Mouse (Mus musculus): ENCODE results near the gene A630076J17Rik.

A630076J17Rik gene

GRCm38 (mm10) chr3:107230527-107230926 is at the start of gene A630076J17Rik:
Gene A630076J17Rik, plus strand, starts transcription at chr3:107230614.
- DNase-seq (ENCODE audit: low read depth, low spot score): no peak

GRCm38 (mm10) chr3:107180860-107181259 is 49.6 kb upstream of the A630076J17Rik start:
- DNase-seq (ENCODE audit: low read depth, low spot score): no peak

DNA sequence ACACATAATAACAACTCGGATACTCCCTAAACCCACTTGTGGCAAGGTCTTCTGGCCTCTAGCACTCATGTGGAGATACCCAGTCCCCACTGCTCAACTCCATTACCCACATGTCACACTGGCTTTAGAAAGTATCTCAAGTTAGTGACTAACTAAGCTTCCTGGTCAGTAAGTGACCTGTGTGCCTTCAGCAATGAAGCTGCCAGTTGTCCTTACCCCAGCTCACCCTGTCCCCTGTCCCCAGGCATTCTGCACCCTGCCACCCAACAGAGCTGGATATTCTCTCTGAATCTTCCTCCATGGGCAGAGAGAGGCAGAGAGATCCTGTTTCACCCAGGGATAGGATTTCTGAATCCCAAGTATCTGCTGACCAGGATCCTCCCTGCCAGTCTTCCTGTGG is 47.7 kb upstream of the A630076J17Rik start, which contains the start of gene Kcna10:
Gene Kcna10 (plus strand): TSS at position 301 of the 400 bp plus-strand sequence.
- DNase-seq (ENCODE audit: low read depth, low spot score): no peak

DNA sequence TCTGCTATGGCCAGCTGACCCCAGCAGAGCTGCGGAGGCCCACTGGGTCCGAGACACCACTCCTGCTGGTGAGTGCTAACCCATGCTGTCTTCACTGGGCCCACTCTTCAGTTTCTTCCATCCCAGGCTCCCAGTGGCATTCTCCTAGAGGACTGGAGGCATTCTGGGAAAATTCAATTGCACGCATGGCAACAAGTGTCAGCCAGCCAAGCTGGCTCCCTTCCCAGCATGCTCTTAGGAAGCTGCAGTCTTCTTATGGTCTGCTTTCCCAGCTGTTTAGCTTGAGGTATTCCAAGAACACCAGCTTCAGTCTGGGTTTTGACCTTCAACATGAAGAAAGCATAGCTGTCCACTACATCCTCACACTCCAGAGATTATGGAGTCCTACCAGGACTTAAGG is 47.2 kb upstream of the A630076J17Rik start:
- no peak for DNase-seq (ENCODE audit: low read depth, low spot score)

DNA sequence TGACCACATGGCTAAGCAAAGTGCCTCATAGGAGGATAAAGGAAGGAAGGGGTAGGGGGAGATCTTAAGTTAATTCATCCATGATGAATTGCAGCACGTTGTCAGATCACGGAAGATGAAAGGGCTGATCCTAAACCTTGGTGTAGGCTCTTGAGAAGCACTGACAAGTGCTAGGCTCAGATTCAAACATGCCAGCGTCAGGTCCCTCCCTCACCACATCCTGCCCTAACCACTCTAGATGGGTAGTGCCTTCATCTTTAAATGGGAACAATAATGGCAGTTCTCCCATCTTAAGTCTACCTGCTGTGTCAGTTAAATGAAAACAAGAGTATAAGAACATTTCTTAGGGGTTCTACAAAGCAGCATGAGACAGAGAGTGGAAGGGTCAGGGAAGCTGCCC is 44.8 kb upstream of the A630076J17Rik start:
- DNase-seq (ENCODE audit: low read depth, low spot score): no peak

DNA sequence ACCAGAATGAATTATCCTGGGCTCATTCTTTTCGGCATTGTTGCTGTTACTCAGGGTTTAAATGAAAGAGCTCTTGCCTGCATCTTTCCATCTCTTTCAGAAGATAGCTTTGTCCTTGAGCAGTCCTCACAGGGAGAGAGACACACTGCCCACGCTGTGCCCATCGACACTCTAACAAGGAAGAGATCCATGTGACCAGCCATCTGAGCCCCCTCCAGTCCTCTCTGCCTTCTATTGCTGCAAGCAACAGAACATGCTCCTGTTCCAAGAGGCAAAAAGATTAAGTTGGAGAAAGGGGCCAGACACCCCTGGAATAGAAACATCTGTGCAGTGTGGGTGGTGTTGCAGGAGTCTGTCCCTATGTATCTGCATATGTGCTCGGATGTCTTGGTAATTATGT is 43.4 kb upstream of the A630076J17Rik start:
- peak; percentile 31 for DNase-seq (ENCODE audit: low read depth, low spot score)

DNA sequence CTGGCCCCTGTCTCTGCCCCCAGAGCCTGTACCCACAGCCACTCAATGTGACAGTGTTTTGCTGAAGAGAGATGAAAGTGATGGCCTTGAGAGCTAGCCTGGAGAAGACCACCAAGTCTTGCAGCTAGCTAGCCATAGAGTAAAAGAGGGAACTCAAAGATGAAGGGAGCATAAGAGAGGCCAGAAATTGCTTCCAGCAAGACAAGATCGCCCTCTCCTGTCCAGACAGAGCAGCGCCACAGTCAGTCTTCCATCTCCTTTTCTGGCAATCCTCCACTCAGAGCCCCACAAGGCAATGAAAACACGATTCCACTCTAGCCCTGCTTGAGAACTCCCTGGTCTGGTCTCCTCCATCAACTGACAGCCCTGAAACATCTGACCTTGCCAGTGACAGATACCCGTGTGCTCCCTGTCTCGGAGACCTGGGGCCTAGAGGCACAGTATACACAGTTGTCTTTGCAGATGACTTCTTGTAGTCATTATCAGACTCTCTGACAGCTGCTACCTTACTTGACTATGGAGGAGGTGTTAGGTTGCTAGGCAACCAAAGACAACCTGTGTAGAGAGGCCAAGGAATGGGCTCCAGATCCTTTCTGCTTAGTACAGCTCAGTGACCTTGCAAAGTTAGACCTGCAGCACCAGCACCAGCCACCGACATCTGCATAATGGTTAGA is 42.1 kb upstream of the A630076J17Rik start:
- peak; percentile 54 for DNase-seq (ENCODE audit: low read depth, low spot score)

DNA sequence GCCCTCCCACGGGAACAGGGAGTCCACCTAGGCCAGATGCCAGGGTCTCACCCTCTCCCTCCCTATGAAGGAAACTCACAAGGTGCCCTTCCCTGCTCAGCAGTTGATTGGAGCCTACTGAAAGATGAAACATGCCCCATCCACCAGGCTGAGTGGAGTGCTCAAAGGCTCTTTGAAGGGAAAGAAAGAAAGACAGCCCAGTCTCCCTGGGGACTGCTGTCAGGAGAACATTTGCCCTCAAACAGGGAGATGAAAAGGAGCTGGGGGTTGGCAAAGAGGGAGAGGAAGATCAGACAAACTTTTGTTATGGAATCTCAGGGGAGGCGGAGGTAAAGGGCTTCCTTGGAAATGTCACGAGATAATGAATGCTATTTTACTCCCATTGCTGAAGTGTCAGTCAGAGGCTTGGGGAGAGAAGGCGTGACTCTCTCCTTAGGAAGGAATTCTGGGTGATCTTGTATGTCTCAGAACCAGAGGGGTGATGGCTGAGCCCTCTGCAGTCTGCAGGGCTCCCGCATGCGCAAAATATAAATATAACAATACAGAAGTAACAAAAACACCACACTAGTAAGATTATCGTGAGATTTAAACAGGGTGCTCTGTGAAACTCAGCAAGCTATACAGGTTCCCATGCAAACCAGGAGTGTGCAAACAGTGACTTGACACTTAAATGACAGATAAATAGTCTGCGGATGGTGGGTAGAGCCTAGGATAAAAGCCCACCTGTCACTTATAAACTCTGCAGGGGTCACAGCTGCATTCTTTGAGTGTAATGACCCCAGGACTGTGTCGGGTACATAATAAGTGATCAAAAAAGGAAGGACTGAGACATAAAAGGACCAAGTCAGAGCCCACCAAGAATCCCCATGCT is 28.9 kb upstream of the A630076J17Rik start:
- DNase-seq (ENCODE audit: low read depth, low spot score): no peak

GRCm38 (mm10) chr3:107204413-107204812 is 26.0 kb upstream of the A630076J17Rik start:
- DNase-seq (ENCODE audit: low read depth, low spot score): no peak

DNA sequence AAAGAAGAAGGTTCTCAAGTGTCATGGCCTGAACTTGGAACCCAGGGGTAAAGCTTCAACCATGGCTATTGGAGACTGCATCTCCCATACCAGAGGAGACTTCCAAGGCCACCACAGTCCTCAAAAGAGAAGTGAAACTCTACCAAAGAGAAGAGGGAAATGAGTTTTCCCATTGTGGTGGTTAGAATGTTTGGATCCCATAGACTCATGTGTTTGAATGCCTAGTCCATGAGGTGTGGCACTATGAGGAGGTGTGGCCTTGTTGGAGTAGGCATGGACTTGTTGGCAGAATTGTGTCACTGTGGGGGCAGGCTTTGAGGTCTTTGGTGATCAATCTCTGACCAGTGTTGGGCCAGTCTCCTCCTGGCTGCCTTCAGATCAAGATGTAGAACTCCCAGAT is 25.2 kb upstream of the A630076J17Rik start:
- DNase-seq (ENCODE audit: low read depth, low spot score): no peak

DNA sequence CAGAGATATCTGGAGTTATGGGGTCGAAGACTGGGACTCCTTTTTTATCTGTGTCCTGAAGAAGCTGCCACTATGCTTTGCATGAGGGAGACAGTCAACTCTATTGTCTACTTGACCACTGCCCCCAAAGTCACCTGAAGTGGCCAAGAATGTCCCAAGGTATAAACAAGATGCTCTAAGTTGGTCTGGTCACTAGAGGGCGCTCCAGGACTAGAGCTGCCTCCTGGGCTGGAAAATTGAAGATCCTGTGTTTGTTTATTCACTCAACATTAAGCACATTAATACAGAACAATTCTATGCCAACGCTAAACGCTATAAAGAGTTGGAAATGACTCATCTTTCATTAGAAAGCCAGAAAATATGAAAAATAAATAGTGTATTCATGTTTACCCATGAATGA is 24.4 kb upstream of the A630076J17Rik start:
- DNase-seq (ENCODE audit: low read depth, low spot score): no peak

GRCm38 (mm10) chr3:107206490-107207150 is 23.8 kb upstream of the A630076J17Rik start:
- no peak for DNase-seq (ENCODE audit: low read depth, low spot score)

DNA sequence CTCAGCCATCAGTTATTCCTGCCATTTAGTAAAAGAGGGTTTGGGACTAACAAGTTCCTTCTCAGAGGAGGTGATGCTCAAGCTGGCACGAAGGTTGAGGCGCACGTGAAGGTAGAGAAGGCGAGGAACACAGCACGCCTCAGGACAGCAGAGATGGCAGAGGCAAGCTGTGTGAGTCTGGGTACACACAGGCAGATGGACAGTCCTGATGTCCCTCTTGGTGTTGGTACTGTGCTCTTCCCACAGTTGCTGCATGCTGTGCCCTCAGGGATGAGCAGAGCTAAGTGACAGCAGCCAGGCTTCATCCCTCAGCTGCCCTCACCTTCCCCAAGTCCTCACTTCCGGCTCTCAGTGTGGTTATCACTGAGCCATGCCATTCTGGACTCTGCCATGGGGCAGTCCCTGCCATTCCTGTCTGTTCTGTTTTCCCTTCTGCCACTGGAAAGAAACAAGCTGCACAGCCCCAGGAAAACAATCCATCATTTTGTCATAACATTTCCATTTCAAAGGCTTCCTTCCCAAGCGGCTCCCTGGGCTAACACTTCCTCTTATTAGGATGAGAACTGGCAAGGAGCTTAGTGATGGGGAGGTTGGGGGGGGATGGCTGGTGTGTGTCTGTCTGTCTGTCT is 22.7 kb upstream of the A630076J17Rik start:
- no peak for DNase-seq (ENCODE audit: low read depth, low spot score)

GRCm38 (mm10) chr3:107214606-107215005 is 15.8 kb upstream of the A630076J17Rik start:
- DNase-seq (ENCODE audit: low read depth, low spot score): no peak

DNA sequence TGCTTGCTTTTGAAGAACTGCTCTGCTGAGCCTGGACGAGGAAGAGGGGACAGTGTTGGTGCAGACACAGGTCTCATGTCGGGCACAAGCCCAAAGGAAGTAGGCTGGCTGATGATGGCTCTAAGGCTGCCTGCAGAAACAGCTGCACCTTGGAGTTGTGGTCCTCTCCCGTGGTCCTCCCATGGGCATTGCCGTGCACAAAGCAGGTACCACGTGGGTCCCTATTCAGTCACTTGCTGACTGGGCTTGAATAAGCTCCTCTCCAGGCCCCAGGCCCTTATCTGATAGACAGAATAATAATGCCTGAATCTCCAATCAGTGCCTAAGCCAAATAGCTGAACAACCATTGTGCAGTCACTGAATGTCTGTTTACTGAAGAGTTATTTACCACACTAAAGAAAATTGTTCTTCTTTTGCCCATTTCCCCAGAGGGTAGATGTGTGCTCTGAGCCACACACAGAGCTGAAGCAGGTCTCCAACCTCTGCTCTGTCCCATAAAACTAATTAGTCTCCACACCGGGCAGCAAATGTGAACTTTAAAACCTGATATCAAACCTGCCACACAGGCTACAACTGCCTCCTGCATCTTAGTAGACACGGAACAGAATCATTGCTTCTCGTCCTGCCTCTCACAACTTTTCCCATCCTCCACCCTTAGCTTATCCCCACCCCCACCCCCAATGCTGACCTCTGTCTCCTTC is 13.9 kb upstream of the A630076J17Rik start:
- DNase-seq (ENCODE audit: low read depth, low spot score): no peak

DNA sequence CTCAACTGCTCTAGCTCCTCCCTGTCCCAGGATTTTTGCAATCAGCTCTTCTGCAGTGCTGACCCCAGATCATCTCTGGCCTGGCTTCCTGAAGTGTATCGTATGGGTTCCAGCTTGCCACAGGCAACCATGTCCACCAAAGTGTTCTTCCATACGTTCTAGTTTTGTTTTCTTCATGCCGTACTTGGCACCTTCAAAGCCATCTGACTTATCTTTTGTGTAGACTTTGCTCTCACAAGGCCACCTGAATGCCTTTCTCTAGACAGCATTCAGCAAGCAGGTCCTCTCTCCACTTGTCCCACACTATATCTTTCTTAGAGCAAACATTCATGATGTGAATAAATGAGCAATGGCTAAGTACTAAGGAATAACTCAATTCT is 13.3 kb upstream of the A630076J17Rik start:
- DNase-seq (ENCODE audit: low read depth, low spot score): no peak

- DNase-seq (ENCODE audit: low read depth, low spot score): no peak
These were observed 11.8 kb upstream of the A630076J17Rik start for GRCm38 (mm10) chr3:107218572-107218971.

GRCm38 (mm10) chr3:107221608-107222007 is 8.8 kb upstream of the A630076J17Rik start, which contains the start of gene Cym:
Gene Cym, minus strand, starts transcription at chr3:107221732.
- DNase-seq (ENCODE audit: low read depth, low spot score): no peak

GRCm38 (mm10) chr3:107223230-107223629 is 7.2 kb upstream of the A630076J17Rik start:
- no peak for DNase-seq (ENCODE audit: low read depth, low spot score)

DNA sequence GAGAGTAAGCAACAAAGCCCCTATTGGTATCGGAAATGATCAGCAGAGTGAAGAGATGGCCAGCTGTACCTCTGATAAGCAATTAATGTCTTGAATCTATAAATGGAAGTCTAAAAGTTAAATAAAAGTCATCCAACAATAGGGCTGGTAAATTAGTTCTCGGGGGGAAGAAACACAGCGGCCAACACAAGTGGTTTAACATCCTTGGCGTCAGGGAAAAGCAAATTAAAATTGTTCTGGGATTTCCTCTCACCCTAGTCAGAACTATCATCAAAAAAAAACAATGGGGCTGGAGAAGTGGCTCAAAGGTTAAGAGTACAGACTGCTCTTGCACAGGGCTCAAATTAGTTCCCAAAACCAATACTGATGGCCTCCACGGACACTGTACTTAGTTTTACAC is 4.6 kb upstream of the A630076J17Rik start:
- DNase-seq (ENCODE audit: low read depth, low spot score): no peak

DNA sequence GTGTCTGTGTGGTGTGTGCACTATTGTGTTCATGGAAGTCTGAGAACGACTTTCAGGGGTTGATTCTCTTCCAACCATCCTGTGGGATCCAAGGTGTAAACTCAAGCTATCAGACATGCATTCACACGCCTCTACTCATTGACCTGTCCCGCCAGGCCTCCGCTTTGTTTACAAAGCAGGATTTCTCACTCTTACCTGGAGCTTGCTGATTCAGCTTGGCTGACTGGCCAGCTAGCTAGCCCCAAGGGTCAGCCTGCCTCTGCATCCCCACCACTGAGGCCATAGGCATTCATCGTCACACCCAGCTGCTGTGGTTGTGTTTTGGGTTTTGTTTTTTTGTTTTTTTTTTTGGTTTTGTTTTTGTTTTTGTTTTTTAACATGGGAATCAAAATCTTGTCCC is 1.2 kb upstream of the A630076J17Rik start:
- DNase-seq (ENCODE audit: low read depth, low spot score): no peak

Measured in telencephalon, adult 2 months (tissue).